Mouse (Mus musculus) intestine, embryonic 14.5 days (tissue): Measurements from ENCODE around the gene Olfr1158. TPM values are rescaled to one million over a fixed set of nuclear protein-coding genes. Genes with fewer than 3 reads are reported as not detected.
"Not testable (repeated sequence)": the region's sequence is repeated elsewhere in the genome, so short reads cannot be mapped to it uniquely, and the experiment has no call there.

Experiments
- ATAC-seq: fragments of 200-750 bp; cut with Nextera tagmentation; replicated peaks from 2 replicates; pipeline ENCODE4 v1.8.0; 2017; ENCODE audit warnings: low read depth, moderate number of reproducible peaks, moderate TSS enrichment, moderate library complexity; ENCODE audit not compliant: low FRiP score, low TSS enrichment
- DNase-seq: peaks from one replicate; pipeline ENCODE4 v3.0.0-alpha.2; 2018; ENCODE audit warnings: low spot score
- H3K27ac ChIP-seq: fragments of 300-500 bp; sonication (generic); 2 replicates; pipeline ENCODE4 v1.5.1; 2014; ENCODE audit warnings: low read depth, mild to moderate bottlenecking, control low read depth
- H3K27me3 ChIP-seq: fragments of 300-500 bp; sonication (generic); replicated peaks from 2 replicates; pipeline ENCODE4 v1.6.1; 2014; ENCODE audit warnings: low read length, control low read depth; ENCODE audit not compliant: control insufficient read depth, insufficient read depth
- H3K36me3 ChIP-seq: fragments of 300-500 bp; sonication (generic); 2 replicates; pipeline ENCODE4 v1.6.1; 2014; ENCODE audit warnings: low read length, control low read depth; ENCODE audit not compliant: control insufficient read depth, insufficient read depth
- H3K4me1 ChIP-seq: fragments of 300-500 bp; sonication (generic); replicated peaks from 2 replicates; pipeline ENCODE4 v1.6.1; 2014; ENCODE audit warnings: low read length, control low read depth, mixed read lengths; ENCODE audit not compliant: control insufficient read depth, insufficient read depth
- H3K4me2 ChIP-seq: fragments of 300-500 bp; sonication (generic); 2 replicates; pipeline ENCODE4 v1.6.1; 2014; ENCODE audit warnings: low read length
- H3K4me3 ChIP-seq: fragments of 300-500 bp; sonication (generic); 2 replicates; pipeline ENCODE4 v1.5.1; 2014; ENCODE audit warnings: low read depth, low read length, control low read depth, mixed read lengths
- H3K9ac ChIP-seq: fragments of 300-500 bp; sonication (generic); 2 replicates; pipeline ENCODE4 v1.6.1; 2014; ENCODE audit warnings: mild to moderate bottlenecking, low read length
- H3K9me3 ChIP-seq: fragments of 300-500 bp; sonication (generic); 2 replicates; pipeline ENCODE4 v1.6.1; 2016; ENCODE audit warnings: low read length, control low read depth; ENCODE audit not compliant: control insufficient read depth
- WGBS: fragments of 180-500 bp; shearing (Covaris S2); extraction: QIAGEN DNeasy Blood & Tissue Kit; methylation state at CpG from one replicate; pipeline ENCODE4 v1.1.7; 2014; 5-methylcytosine and 5-hydroxymethylcytosine counted together
- polyA plus RNA-seq: library from polyadenylated mRNA; unstranded; fragments of >200 nt; fragmentation: Nextera tagmentation; extraction: Ambion mirVana; gene quantifications from 2 replicates; pipeline ENCODE4 v1.2.1, GENCODE M21; 2014

The Olfr1158 gene
- not detected in 2 replicates for polyA plus RNA-seq

- H3K4me1 ChIP-seq = no peaks in the 10 kb centered on the region
- H3K36me3 ChIP-seq = no peaks in the 10 kb centered on the region
- no peaks in the 10 kb centered on the region for H3K27me3 ChIP-seq
- ATAC-seq (no peak), DNase-seq (no peak)
- H3K9ac ChIP-seq = no peak within 1 kb of the TSS
- H3K4me3 ChIP-seq = no peak within 1 kb of the TSS
- no peak within 1 kb of the TSS for H3K4me2 ChIP-seq
- H3K27ac ChIP-seq = no peak within 1 kb of the TSS
- H3K9me3 ChIP-seq = no peaks in the 10 kb centered on the region
These were observed at the start of gene Olfr1158 for GRCm38 (mm10) chr2:87989813-87990212. Gene Olfr1158 (plus strand): TSS chr2:87990113.

- DNase-seq (no peak), ATAC-seq (no peak)
- Histone ChIP-seq H3K4me3 (no peak within 1 kb of the TSS), H3K9me3 (no peaks in the 10 kb centered on the region), H3K27ac (no peak within 1 kb of the TSS), H3K4me2 (no peak within 1 kb of the TSS), H3K4me1 (no peaks in the 10 kb centered on the region), H3K9ac (no peak within 1 kb of the TSS), H3K36me3 (no peaks in the 10 kb centered on the region), H3K27me3 (no peaks in the 10 kb centered on the region)
- 89% methylated on average over 1 of the region's 1 CpGs for WGBS
These were observed 44.9 kb upstream of the Olfr1158 start, which contains the start of gene Olfr1155 for GRCm38 (mm10) chr2:87945037-87945436. Gene Olfr1155 (minus strand): TSS chr2:87945137.

- DNase-seq = no peak
These were observed 36.9 kb upstream of the Olfr1158 start, which contains the start of gene Olfr1156 for GRCm38 (mm10) chr2:87953000-87953399. Gene Olfr1156 (minus strand): TSS chr2:87953100.

GRCm38 (mm10) chr2:87968199-87968598 lies 21.7 kb upstream of the Olfr1158 start, which contains the start of gene Olfr1157:
Gene Olfr1157 (minus strand): TSS chr2:87968299.
- no peak for ATAC-seq
- WGBS = 94% methylated on average over 4 of the region's 4 CpGs

More at GRCm38 (mm10) chr2:87953000-87953399, 36.9 kb upstream of the Olfr1158 start, which contains the start of gene Olfr1156:
- H3K27me3 ChIP-seq = no peaks in the 10 kb centered on the region
- no peaks in the 10 kb centered on the region for H3K4me1 ChIP-seq
- H3K4me2 ChIP-seq = no peak within 1 kb of the TSS
- H3K27ac ChIP-seq = no peak within 1 kb of the TSS
- H3K9ac ChIP-seq = no peak within 1 kb of the TSS
- H3K36me3 ChIP-seq = no peaks in the 10 kb centered on the region
- no peak for ATAC-seq
- H3K9me3 ChIP-seq = no peaks in the 10 kb centered on the region
- no peak within 1 kb of the TSS for H3K4me3 ChIP-seq

GRCm38 (mm10) chr2:87974563-87974962 lies 15.3 kb upstream of the Olfr1158 start, which contains the start of gene Olfr74:
Gene Olfr74 (minus strand): TSS chr2:87974663.
- 71% methylated on average over 3 of the region's 3 CpGs for WGBS
- ATAC-seq (no peak), DNase-seq (no peak)
- Histone ChIP-seq H3K4me3 (no peak within 1 kb of the TSS), H3K4me2 (no peak within 1 kb of the TSS), H3K27ac (no peak within 1 kb of the TSS), H3K4me1 (no peaks in the 10 kb centered on the region), H3K36me3 (no peaks in the 10 kb centered on the region), H3K9me3 (no peaks in the 10 kb centered on the region), H3K9ac (no peak within 1 kb of the TSS), H3K27me3 (no peaks in the 10 kb centered on the region)

More at GRCm38 (mm10) chr2:87968199-87968598, 21.7 kb upstream of the Olfr1158 start, which contains the start of gene Olfr1157:
- Histone ChIP-seq H3K36me3 (no peaks in the 10 kb centered on the region), H3K9me3 (no peaks in the 10 kb centered on the region), H3K4me2 (no peak within 1 kb of the TSS), H3K4me1 (no peaks in the 10 kb centered on the region), H3K27ac (no peak within 1 kb of the TSS), H3K4me3 (no peak within 1 kb of the TSS), H3K27me3 (no peaks in the 10 kb centered on the region), H3K9ac (no peak within 1 kb of the TSS)
- no peak for DNase-seq

GRCm38 (mm10) chr2:88007515-88008318 lies 17.8 kb downstream of the Olfr1158 start, which contains the start of gene Olfr1160:
Gene Olfr1160 (minus strand): TSS chr2:88008268.
- H3K27ac ChIP-seq = no peak within 1 kb of the TSS
- H3K9me3 ChIP-seq = no peaks in the 10 kb centered on the region
- no peak within 1 kb of the TSS for H3K4me2 ChIP-seq
- no peaks in the 10 kb centered on the region for H3K27me3 ChIP-seq
- no peaks in the 10 kb centered on the region for H3K4me1 ChIP-seq
- no peak within 1 kb of the TSS for H3K9ac ChIP-seq
- no peak for DNase-seq
- ATAC-seq = peak; percentile 91
- no peaks in the 10 kb centered on the region for H3K36me3 ChIP-seq
- H3K4me3 ChIP-seq = no peak within 1 kb of the TSS

GRCm38 (mm10) chr2:88022474-88022873 lies 32.6 kb downstream of the Olfr1158 start, which contains the start of gene Olfr1161:
Gene Olfr1161 (plus strand): TSS chr2:88022774.
- not testable (repeated sequence) for H3K4me1 ChIP-seq, H3K4me2 ChIP-seq, H3K36me3 ChIP-seq, H3K27me3 ChIP-seq, DNase-seq, H3K4me3 ChIP-seq, ATAC-seq, H3K9me3 ChIP-seq, H3K27ac ChIP-seq, H3K9ac ChIP-seq
- 65% methylated on average over 1 of the region's 1 CpGs for WGBS

- Histone ChIP-seq H3K9me3 (no peaks in the 10 kb centered on the region), H3K4me2 (no peak within 1 kb of the TSS), H3K9ac (no peak within 1 kb of the TSS), H3K27me3 (no peaks in the 10 kb centered on the region), H3K27ac (no peak within 1 kb of the TSS), H3K4me1 (no peaks in the 10 kb centered on the region), H3K36me3 (no peaks in the 10 kb centered on the region), H3K4me3 (no peak within 1 kb of the TSS)
- no peak for DNase-seq
- no peak for ATAC-seq
These were observed 47.7 kb downstream of the Olfr1158 start, which contains the start of gene Olfr73 for GRCm38 (mm10) chr2:88037599-88037998. Gene Olfr73 (minus strand): TSS chr2:88037699.
